Mouse (Mus musculus) intestine, postnatal 0 days (tissue): ENCODE measurements around the gene Gatad2a. TPM values are rescaled to one million over a fixed set of nuclear protein-coding genes. Genes with fewer than 3 reads are reported as not detected.

Experiments used
- ATAC-seq: fragments of 200-750 bp; cut with Nextera tagmentation; 2 replicates; pipeline ENCODE4 v1.8.0; 2017; ENCODE audit warnings: mild to moderate bottlenecking, moderate TSS enrichment, moderate library complexity
- H3K27ac ChIP-seq: fragments of 300-500 bp; sonication (generic); 2 replicates; pipeline ENCODE4 v1.5.1; 2014; ENCODE audit warnings: mild to moderate bottlenecking, low read depth, low read length, moderate library complexity
- H3K27me3 ChIP-seq: fragments of 300-500 bp; sonication (generic); replicated peaks from 2 replicates; pipeline ENCODE4 v1.6.1; 2014; ENCODE audit warnings: low read length, mixed read lengths; ENCODE audit not compliant: control insufficient read depth, insufficient read depth
- H3K36me3 ChIP-seq: fragments of 300-500 bp; sonication (generic); 2 replicates; pipeline ENCODE4 v1.6.1; 2014; ENCODE audit warnings: mild to moderate bottlenecking, moderate library complexity; ENCODE audit not compliant: control insufficient read depth, insufficient read depth
- H3K4me1 ChIP-seq: fragments of 300-500 bp; sonication (generic); replicated peaks from 2 replicates; pipeline ENCODE4 v1.6.1; 2014; ENCODE audit warnings: antibody characterized with exemption, low read length, mixed read lengths; ENCODE audit not compliant: control insufficient read depth, insufficient read depth
- H3K4me2 ChIP-seq: fragments of 300-500 bp; sonication (generic); replicated peaks from 2 replicates; pipeline ENCODE4 v1.6.1; 2014; ENCODE audit warnings: low read depth, mild to moderate bottlenecking, moderate library complexity
- H3K4me3 ChIP-seq: fragments of 300-500 bp; sonication (generic); 2 replicates; pipeline ENCODE4 v1.5.1; 2014; ENCODE audit warnings: low read depth, low read length
- H3K9ac ChIP-seq: fragments of 300-500 bp; sonication (generic); 2 replicates; pipeline ENCODE4 v1.6.1; 2014; ENCODE audit warnings: mild to moderate bottlenecking, low read depth, low read length
- H3K9me3 ChIP-seq: fragments of 300-500 bp; sonication (generic); 2 replicates; pipeline ENCODE4 v1.6.1; 2016; ENCODE audit warnings: mixed run types; ENCODE audit not compliant: control insufficient read depth
- CTCF ChIP-seq: sonication (generic); IDR thresholded peaks from 2 replicates; pipeline ENCODE4 v1.5.1; 2016; ENCODE audit warnings: low read depth, mild to moderate bottlenecking, control low read depth, antibody characterized with exemption, moderate library complexity
- WGBS: fragments of 180-500 bp; shearing (Covaris S2); extraction: QIAGEN DNeasy Blood & Tissue Kit; methylation state at CpG from one replicate; pipeline ENCODE4 v1.1.7; 2014; 5-methylcytosine and 5-hydroxymethylcytosine counted together
- polyA plus RNA-seq: library from polyadenylated mRNA; unstranded; fragments of >200 nt; fragmentation: Nextera tagmentation; extraction: Ambion mirVana; gene quantifications from 2 replicates; pipeline ENCODE4 v1.2.1, GENCODE M21; 2015

Gatad2a gene
- polyA plus RNA-seq, 1 experiment from 2014 or later: 42.6 TPM

DNA sequence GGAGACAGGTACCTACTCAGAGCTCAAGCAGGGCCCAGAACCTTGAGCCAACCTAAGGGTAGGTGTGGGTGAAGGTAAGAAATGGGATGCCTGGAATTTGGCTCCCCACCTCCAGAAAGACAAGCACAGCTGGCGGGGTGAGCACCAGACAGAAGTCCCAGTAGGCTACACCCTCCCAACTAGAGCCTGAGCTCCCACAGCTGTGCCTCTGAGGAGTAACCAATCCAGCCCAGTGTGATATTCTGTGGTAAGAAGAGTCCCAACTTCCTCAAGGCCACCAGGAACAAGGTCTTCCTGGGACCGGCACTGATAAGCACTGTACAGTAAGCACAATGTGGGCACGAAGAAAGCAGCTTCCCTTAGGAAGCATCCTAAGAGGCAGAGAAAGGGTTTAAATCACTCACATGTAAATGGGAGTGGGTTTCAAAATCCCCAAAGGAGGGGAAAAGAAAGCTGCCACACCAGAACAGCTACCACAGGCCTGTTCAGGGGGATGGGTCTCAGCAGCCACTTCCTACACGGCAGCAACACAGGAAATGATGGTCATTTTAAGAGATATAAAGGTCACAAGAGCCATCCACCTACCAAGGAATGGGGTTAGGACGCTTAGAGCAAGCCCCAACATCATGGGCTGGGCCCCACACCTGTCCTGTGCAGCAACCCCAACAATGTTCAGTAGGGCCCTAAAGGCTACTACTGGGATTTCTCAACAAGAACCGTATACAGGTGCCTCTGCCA lies 57.8 kb downstream of the Gatad2a start:
- no peak for TF ChIP-seq CTCF
- H3K4me3 ChIP-seq: no peak overlapping the region
- H3K36me3 ChIP-seq: peaks cover 19% of the 10 kb centered on the region
- no peaks in the 10 kb centered on the region for H3K9me3 ChIP-seq
- peak overlapping the region; percentile 43 for H3K27ac ChIP-seq
- 49% methylated on average over 6 of the region's 6 CpGs for WGBS
- H3K4me2 ChIP-seq: no peak overlapping the region
- peaks cover 13% of the 10 kb centered on the region for H3K4me1 ChIP-seq
- no peak for ATAC-seq
- H3K9ac ChIP-seq: no peak overlapping the region
- H3K27me3 ChIP-seq: no peaks in the 10 kb centered on the region

DNA sequence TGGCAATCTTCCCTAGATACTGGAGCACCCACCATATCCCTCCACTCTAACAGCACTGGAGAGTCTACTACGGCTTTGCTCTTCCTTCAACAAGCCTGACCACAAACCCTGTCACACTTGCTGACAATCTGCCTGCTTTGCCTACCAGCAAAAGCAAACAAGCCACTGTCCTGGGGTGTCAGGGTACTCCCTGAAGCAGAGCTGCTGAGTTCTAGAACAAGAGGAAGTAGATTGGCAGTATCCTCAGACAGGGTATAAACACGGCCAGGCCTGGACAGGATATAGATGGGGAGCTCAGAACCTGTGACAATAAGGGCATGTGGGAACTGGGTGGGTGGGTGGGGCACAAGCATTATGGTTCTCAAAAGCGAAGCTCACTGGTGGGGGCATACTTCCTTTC lies 58.7 kb downstream of the Gatad2a start:
- Histone ChIP-seq H3K4me2 (no peak overlapping the region), H3K36me3 (peaks cover 26% of the 10 kb centered on the region), H3K4me3 (no peak overlapping the region), H3K27me3 (no peaks in the 10 kb centered on the region), H3K27ac (peak overlapping the region; percentile 37; the same call in 1 of the 2 replicates), H3K9ac (no peak overlapping the region), H3K9me3 (no peaks in the 10 kb centered on the region), H3K4me1 (peaks cover 13% of the 10 kb centered on the region)
- no peak for TF ChIP-seq CTCF
- ATAC-seq: no peak
- 62% methylated on average over 3 of the region's 3 CpGs for WGBS

DNA sequence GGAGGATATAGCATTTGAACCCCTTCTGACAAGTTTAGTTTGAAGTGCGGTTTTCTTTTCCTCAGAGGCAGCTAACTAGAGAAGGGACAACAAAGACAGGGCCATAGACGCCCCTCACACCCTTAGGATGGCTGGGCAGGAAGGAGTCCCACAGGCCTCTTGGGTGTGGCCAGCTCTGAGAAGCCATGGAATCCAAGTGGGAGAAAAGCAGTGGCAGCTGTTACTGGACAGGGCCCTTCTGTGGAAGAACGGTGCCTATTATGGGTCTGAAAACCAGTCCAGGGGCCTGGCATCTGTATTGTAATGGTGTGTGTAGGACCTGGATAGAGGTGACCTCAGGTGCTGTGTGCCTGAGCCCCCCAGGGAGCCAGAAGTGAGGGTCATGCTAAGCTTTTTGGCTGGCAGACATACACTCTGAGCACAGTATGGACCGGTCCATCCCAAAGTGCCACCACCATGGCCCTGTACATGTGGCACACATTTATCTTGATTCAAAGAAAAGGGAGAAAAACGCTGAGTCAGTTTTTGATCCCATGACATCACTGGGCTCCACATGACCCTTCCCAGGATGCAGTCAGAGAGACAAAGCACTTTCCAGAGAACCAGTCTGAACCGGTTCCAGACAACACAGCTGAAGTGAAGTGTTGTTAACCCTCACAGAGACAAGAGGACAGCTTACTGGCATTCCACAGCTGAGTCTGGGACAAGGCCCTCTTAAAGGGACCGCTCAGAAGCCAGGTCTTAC lies 60.0 kb downstream of the Gatad2a start:
- peak; percentile 73 for ATAC-seq
- Histone ChIP-seq H3K4me2 (no peak overlapping the region), H3K9me3 (no peaks in the 10 kb centered on the region), H3K4me3 (no peak overlapping the region), H3K4me1 (peaks cover 13% of the 10 kb centered on the region), H3K27me3 (no peaks in the 10 kb centered on the region), H3K27ac (peak overlapping the region; percentile 37), H3K36me3 (peaks cover 26% of the 10 kb centered on the region), H3K9ac (no peak overlapping the region)
- WGBS: 44% methylated on average over 7 of the region's 7 CpGs
- no peak for TF ChIP-seq CTCF

DNA sequence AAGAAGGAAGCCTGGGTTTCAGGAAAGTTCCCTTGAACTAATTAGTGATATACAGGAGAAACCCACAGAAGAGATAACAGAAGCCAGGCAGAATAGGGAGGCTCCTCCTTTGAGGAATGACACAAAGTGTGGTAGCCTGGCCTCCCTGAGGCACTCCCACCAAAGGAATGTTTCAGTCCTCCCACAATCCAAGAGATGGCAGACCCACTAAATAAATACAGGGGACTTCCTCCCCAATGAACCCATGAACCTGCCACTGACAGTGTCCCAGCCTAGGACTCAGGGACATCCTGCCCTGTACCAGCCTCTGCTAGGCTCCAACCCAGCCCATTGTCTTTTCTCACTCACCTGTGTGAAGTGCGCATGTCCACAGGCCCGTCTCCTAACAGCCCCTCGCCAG lies 60.8 kb downstream of the Gatad2a start:
- Histone ChIP-seq H3K4me2 (no peak overlapping the region), H3K9ac (no peak overlapping the region), H3K4me3 (no peak overlapping the region), H3K27ac (peak overlapping the region; percentile 37; the same call in 1 of the 2 replicates), H3K27me3 (no peaks in the 10 kb centered on the region), H3K36me3 (peaks cover 26% of the 10 kb centered on the region), H3K9me3 (no peaks in the 10 kb centered on the region), H3K4me1 (peaks cover 13% of the 10 kb centered on the region)
- 77% methylated on average over 3 of the region's 3 CpGs for WGBS
- no peak for ATAC-seq
- no peak for TF ChIP-seq CTCF

DNA sequence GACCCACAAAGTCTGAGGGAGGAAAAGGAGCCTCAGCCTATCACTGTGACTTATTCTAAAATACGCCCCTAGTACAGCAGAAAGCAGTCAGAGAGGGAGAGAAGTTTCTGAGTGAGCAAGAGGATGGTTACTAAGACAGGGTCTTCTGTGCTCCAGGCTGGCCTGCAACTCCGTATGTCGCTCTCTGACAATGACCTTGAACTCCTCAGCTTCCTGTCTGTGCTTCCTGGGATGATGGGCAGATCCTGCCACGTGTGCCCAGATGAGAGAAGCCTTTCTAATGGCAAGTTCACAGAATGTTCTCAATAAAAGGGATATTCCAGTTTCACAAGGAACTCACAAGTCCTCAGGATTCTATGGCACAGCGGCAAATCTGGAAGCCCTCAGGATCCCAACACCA lies 61.6 kb downstream of the Gatad2a start:
- no peaks in the 10 kb centered on the region for H3K27me3 ChIP-seq
- H3K36me3 ChIP-seq: peaks cover 26% of the 10 kb centered on the region
- H3K9me3 ChIP-seq: no peaks in the 10 kb centered on the region
- no peak overlapping the region for H3K9ac ChIP-seq
- no peak overlapping the region for H3K4me3 ChIP-seq
- 78% methylated on average over 5 of the region's 5 CpGs for WGBS
- H3K4me1 ChIP-seq: peaks cover 10% of the 10 kb centered on the region; the same call in 1 of the 2 replicates
- peak overlapping the region; percentile 28; the same call in 1 of the 2 replicates for H3K27ac ChIP-seq
- H3K4me2 ChIP-seq: no peak overlapping the region
- ATAC-seq: no peak
- no peak for TF ChIP-seq CTCF

DNA sequence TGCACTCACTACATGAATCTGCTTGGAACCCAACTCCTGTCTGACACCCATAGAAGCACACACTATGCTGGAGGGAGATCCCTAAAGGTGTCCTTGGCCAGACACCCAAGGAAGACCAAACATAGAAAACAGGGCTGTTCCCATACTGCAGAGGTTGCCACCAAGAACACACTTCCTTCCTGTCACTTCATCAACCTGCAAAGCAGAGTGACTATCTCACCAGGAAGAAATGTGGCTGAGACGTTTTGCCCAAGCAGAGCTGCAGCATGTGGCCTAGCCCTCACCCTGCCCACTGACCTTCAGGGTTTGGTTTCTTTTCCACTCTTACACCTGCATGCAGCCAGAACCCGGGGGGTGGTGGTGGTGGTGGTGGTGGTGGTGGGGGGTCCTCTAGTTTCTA lies 62.4 kb downstream of the Gatad2a start:
- no peak for TF ChIP-seq CTCF
- no peaks in the 10 kb centered on the region for H3K9me3 ChIP-seq
- H3K4me3 ChIP-seq: no peak overlapping the region
- WGBS: 60% methylated on average over 2 of the region's 2 CpGs
- peaks cover 10% of the 10 kb centered on the region; the same call in 1 of the 2 replicates for H3K4me1 ChIP-seq
- H3K36me3 ChIP-seq: peaks cover 27% of the 10 kb centered on the region
- ATAC-seq: no peak
- no peak overlapping the region for H3K4me2 ChIP-seq
- no peak overlapping the region for H3K27ac ChIP-seq
- no peaks in the 10 kb centered on the region for H3K27me3 ChIP-seq
- no peak overlapping the region for H3K9ac ChIP-seq
